Mouse (Mus musculus): ENCODE measurements around the gene Islr.

DNA sequence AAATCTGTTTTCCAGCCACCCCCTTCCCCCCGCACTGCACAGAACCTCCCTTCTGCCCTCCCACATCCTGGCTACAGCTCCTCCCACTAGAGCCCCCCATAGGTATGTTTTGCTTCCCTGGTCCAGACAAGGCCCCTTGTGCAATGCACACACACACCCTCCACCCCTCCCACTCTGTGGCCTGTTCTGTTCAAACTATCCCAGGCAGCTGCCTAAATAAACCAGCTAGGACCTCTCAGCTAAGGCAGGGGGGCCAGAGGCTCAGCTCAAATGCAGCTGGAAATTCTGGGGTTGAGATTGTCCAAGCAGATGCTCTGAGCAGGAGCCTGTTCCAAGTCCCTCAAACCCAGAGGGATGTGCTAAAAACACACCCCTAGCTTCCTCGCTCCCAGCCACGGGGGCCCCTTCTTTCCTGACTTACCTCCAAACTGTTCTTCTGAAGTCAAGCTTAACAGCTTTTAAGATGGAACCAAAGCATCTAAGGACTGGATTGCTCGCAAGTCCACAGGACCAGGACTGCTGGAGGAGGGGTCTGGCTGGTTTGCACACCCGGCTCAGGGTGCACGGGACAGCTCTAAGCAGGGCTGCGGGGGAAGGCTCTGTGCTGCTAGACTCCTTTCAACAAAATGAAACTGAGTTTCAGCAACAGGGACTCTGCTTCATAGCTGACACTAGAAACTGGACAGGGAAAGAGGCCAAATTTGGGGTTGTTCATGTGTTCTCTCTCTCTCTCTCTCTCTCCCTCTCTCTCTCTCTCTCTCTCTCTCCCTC is 45.4 kb downstream of the Islr start:
- no peak for TF ChIP-seq CTCF (conservative IDR thresholded peaks at IDR 0.05; ENCODE audit: low read length)
- no peak for TF ChIP-seq POU5F1 (IDR thresholded peaks at IDR 0.05; ENCODE audit: borderline replicate concordance, low read length)
- TF ChIP-seq NANOG (IDR thresholded peaks at IDR 0.05; ENCODE audit: borderline replicate concordance, low read length) = no peak
